Mouse (Mus musculus) cerebellum, postnatal 14 days (tissue): Measurements from ENCODE around the gene Mphosph9.
A peak's percentile ranks its signal among the peaks of the same experiment; 100 is the strongest.
"Not testable (repeated sequence)": the region's sequence is repeated elsewhere in the genome, so short reads cannot be mapped to it uniquely, and the experiment has no call there.

Source experiments
- DNase-seq, 2 experiments: peaks; one replicate each; pipeline ENCODE4 v3.0.0; 2021; ENCODE audit warnings: mixed read lengths in 2 of 2

Gene Mphosph9

GRCm38 (mm10) chr5:124341753-124342339 lies 14.1 kb upstream of the Mphosph9 start:
- DNase-seq, result not testable (repeated sequence)

GRCm38 (mm10) chr5:124338791-124339190 lies 11.0 kb upstream of the Mphosph9 start:
- peak; percentile 78 to 82 for DNase-seq

- DNase-seq, result peak; percentile 53 to 62
Observed at GRCm38 (mm10) chr5:124337909-124338308, 10.1 kb upstream of the Mphosph9 start.

- DNase-seq, result no peak
Observed at GRCm38 (mm10) chr5:124337103-124337502, 9.3 kb upstream of the Mphosph9 start.

- peak; percentile 79 to 84 for DNase-seq
Observed at GRCm38 (mm10) chr5:124334392-124334791, 6.6 kb upstream of the Mphosph9 start.

- no peak for DNase-seq
Observed at GRCm38 (mm10) chr5:124330086-124330485, 2.3 kb upstream of the Mphosph9 start.

- peak; percentile 20 to 45 for DNase-seq
Observed at GRCm38 (mm10) chr5:124326829-124327228, 943 bp downstream of the Mphosph9 start.

- DNase-seq, result no peak
Observed at GRCm38 (mm10) chr5:124317648-124318047, 10.1 kb downstream of the Mphosph9 start.

GRCm38 (mm10) chr5:124315941-124316340 lies 11.8 kb downstream of the Mphosph9 start:
- DNase-seq, result peak; percentile 70 to 85

GRCm38 (mm10) chr5:124315498-124315897 lies 12.3 kb downstream of the Mphosph9 start:
- DNase-seq, result peak; percentile 21 to 46

GRCm38 (mm10) chr5:124310091-124310490 lies 17.7 kb downstream of the Mphosph9 start:
- DNase-seq, result no peak

- DNase-seq, result no peak
Observed at GRCm38 (mm10) chr5:124309155-124309554, 18.6 kb downstream of the Mphosph9 start.

GRCm38 (mm10) chr5:124302853-124303252 lies 24.9 kb downstream of the Mphosph9 start:
- not testable (repeated sequence) for DNase-seq

- DNase-seq, result no peak
Observed at GRCm38 (mm10) chr5:124300132-124300531, 27.6 kb downstream of the Mphosph9 start.

GRCm38 (mm10) chr5:124299307-124299706 lies 28.5 kb downstream of the Mphosph9 start:
- DNase-seq, result peak; percentile 39 to 45

GRCm38 (mm10) chr5:124296475-124296874 lies 31.3 kb downstream of the Mphosph9 start:
- no peak for DNase-seq

GRCm38 (mm10) chr5:124293967-124294366 lies 33.8 kb downstream of the Mphosph9 start:
- no peak for DNase-seq

GRCm38 (mm10) chr5:124290216-124290615 lies 37.6 kb downstream of the Mphosph9 start:
- DNase-seq, result no peak

- DNase-seq, result no peak
Observed at GRCm38 (mm10) chr5:124287616-124288247, 40.0 kb downstream of the Mphosph9 start.

- DNase-seq, result peak; percentile 24 to 32
Observed at GRCm38 (mm10) chr5:124284330-124284729, 43.4 kb downstream of the Mphosph9 start.

GRCm38 (mm10) chr5:124282854-124283253 lies 44.9 kb downstream of the Mphosph9 start:
- no peak for DNase-seq

- DNase-seq, result no peak
Observed at GRCm38 (mm10) chr5:124270226-124270625, 57.5 kb downstream of the Mphosph9 start.

- DNase-seq, result no peak
Observed at GRCm38 (mm10) chr5:124269661-124270060, 58.1 kb downstream of the Mphosph9 start.

- no peak for DNase-seq
Observed at GRCm38 (mm10) chr5:124267652-124268051, 60.1 kb downstream of the Mphosph9 start.

GRCm38 (mm10) chr5:124266821-124267220 lies 61.0 kb downstream of the Mphosph9 start:
- no peak for DNase-seq
